Mouse (Mus musculus) kidney, adult 18-20 months (tissue): Measurements from ENCODE around the gene Trim59.
A peak's percentile ranks its signal among the peaks of the same experiment; 100 is the strongest.
"Not testable (repeated sequence)": the region's sequence is repeated elsewhere in the genome, so short reads cannot be mapped to it uniquely, and the experiment has no call there.

Source experiments
- DNase-seq: peaks from one replicate; pipeline ENCODE4 v3.0.0; 2021

Gene Trim59

GRCm38 (mm10) chr3:69044645-69045399, at the start of gene Trim59:
Trim59 (minus strand) TSS chr3:69044755.
- DNase-seq: peak; percentile 93

- DNase-seq: no peak
These were observed 19.4 kb upstream of the Trim59 start for GRCm38 (mm10) chr3:69064005-69064404.

DNA sequence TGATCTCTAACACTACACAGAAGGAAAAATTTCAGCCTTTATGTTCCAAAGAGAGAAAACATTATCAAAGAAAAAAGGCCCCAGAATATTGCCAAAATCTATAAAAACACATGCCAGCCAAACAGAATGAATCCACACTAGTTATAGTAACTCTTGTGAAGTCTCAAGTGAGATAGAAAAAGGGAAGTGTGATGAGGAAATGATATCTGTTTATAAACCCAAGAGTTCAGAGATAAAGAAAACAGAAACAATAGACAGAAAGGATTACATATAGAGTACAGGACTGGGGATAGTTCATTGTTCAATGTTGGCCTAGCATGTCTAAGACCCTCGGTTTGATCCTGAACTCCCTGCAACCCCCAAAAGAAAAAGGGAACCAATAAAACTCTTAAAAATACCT, 18.2 kb upstream of the Trim59 start:
- no peak for DNase-seq

- DNase-seq: no peak
These were observed 16.1 kb upstream of the Trim59 start for GRCm38 (mm10) chr3:69060672-69061071.

DNA sequence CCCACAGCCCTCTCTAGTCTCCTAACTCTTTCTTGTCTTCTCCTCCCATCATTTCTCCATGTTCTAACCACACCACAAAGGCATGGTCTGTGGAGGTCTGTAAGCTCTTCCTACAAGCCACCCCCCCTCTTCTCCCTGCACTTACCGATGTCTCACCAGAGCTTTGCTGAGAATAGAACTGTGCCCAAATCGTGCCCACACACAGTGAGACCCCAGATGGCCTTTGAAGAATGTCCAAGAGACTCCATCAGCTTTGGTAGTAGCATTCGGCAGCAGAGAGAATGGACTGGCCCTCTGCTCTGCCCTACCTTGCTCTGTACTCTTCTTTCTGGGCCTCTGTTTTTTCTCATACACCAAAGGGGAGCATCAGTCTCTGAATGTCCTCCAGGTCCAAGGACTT, 11.3 kb upstream of the Trim59 start:
- DNase-seq: no peak

- DNase-seq: no peak
These were observed 10.3 kb upstream of the Trim59 start for GRCm38 (mm10) chr3:69054760-69055432.

- DNase-seq: no peak
These were observed 7.3 kb upstream of the Trim59 start for GRCm38 (mm10) chr3:69051894-69052293.

DNA sequence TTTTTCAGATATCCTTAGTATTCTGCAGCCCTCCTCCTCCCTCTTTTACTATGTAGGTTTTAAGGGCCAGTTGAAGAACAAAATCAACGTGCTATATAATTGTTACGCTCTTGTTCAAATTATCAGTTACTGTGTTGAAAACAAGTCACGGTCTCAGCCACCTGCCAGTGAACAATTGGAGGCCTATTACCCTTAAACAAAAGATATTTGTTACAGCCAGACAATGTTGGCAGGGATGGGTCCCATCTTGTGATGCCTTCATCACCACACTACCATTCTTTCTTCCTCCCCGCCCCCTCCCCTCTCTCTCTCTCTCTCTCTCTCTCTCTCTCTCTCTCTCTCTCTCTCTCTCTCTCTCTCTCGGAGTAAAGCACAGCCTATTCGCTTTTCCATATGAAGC, 4.5 kb upstream of the Trim59 start:
- DNase-seq: no peak

GRCm38 (mm10) chr3:69047684-69048083, 3.1 kb upstream of the Trim59 start:
- no peak for DNase-seq

- no peak for DNase-seq
These were observed 2.0 kb upstream of the Trim59 start for GRCm38 (mm10) chr3:69046509-69046908.

DNA sequence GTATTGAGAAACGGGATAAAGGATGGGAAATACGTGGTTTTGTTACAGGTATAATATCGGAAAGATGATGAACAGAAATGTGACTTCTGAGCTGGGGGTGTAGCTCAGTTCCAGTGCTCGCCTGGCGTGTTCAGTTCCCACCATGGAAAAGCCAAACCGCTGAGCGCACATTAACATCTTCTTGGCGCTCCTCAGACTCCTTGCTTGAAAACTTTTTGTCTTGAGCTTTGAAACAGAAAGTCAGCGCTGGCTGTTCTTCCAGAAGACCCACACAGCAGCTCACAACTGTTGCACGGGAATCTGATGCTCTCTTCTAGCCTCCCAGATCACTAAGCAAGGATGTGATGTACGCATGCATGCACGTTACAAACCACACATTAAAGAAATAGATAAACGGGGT, 1.2 kb upstream of the Trim59 start:
- no peak for DNase-seq

DNA sequence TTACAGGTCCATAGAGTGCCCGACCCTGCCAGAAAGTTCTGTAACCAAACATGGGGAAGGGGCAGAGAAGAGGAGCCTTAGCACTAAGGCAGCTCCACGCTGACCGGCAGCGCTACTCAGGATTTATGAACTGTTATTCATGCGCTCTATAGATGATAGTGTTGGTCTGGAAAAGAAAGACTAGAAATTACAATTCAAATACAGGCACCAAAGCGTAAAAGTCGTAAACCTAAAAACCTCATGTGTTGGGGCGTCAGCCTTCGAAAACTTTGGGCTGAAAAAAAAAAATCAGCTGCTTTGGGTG, 797 bp upstream of the Trim59 start:
- no peak for DNase-seq

DNA sequence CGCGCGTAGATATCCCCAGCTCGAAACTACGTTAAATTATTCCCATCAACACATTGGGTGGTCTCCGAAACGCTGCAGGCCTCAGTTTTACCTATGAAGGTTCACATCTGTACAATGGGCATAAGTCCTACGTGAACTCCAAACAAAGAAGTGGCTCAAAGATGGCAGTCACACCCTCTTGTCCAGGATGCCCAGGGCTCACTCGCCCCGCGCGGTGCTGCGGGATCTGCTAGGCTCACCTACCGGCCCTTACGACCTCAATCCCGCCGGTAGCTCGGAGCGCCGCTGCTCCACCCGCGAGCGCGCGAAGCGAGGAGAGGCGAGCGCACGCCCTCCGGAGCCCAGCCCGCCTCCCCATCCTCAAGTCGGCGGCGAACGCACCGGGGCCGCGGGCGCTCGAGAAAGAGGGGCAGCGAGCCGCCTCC, 376 bp downstream of the Trim59 start:
- no peak for DNase-seq

GRCm38 (mm10) chr3:69041298-69041697, 3.3 kb downstream of the Trim59 start:
- DNase-seq: no peak

DNA sequence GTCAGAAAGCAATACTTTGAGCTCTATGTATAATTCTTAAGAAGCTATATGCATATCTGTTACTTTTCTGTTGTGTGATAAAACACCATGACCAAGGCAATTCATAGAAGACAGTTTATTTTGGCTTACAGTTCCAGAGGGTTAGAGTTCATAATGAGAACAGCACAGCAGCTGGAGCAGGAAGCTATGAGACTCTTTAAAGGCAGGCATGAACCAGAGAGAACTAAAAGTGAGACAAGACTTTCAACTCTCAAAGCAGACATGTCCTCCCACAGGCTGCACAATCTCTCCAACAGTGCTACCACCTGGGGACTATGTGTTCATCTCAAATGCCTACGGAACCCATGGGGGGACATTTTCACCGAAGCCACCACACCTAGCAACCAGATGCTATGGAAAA, 4.5 kb downstream of the Trim59 start:
- DNase-seq: no peak

GRCm38 (mm10) chr3:69026133-69026783, 18.3 kb downstream of the Trim59 start:
- no peak for DNase-seq

DNA sequence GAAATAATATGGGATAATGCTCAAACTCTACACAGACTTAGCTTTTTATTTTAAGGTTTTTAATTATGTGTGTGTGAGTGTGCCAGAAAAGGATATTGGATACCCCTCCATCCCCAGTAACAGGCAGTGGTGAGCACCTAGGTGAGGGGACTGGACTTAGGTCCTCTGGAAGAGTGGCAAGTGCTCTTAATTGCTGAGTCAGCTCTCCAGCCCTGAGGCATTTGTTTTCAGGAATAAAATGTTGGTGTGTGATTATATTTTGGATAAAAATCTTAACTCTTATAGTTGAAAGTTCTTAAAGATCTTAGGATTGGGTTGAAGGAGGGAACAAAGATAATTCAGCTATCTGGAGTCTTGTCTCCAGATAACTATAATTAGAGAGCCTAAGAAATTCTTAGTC, 23.8 kb downstream of the Trim59 start:
- no peak for DNase-seq

- DNase-seq: no peak
These were observed 24.3 kb downstream of the Trim59 start for GRCm38 (mm10) chr3:69020285-69020684.

DNA sequence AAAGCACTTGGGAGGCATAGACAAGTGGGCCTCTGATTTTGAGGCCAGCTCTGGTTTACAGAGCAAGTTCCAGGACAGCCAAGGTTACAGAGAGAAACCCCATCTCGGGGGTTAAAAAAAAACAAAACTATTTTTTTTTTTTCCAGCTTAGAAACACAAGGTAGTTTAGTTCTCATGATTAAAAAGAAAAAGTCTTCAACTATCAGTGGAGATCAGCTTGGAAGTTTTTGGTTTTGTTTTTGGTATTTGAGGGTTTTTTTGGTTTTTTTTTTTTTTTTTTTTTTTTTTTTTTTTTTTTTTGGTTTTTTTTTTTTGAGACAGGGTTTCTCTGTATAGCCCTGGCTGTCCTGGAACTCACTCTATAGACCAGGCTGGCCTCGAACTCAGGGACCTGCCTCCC, 25.9 kb downstream of the Trim59 start:
- not testable (repeated sequence) for DNase-seq

GRCm38 (mm10) chr3:69017181-69017580, 27.4 kb downstream of the Trim59 start:
- no peak for DNase-seq

GRCm38 (mm10) chr3:69008873-69009272, 35.7 kb downstream of the Trim59 start:
- no peak for DNase-seq

GRCm38 (mm10) chr3:69006246-69006760, 38.3 kb downstream of the Trim59 start:
- DNase-seq: no peak

DNA sequence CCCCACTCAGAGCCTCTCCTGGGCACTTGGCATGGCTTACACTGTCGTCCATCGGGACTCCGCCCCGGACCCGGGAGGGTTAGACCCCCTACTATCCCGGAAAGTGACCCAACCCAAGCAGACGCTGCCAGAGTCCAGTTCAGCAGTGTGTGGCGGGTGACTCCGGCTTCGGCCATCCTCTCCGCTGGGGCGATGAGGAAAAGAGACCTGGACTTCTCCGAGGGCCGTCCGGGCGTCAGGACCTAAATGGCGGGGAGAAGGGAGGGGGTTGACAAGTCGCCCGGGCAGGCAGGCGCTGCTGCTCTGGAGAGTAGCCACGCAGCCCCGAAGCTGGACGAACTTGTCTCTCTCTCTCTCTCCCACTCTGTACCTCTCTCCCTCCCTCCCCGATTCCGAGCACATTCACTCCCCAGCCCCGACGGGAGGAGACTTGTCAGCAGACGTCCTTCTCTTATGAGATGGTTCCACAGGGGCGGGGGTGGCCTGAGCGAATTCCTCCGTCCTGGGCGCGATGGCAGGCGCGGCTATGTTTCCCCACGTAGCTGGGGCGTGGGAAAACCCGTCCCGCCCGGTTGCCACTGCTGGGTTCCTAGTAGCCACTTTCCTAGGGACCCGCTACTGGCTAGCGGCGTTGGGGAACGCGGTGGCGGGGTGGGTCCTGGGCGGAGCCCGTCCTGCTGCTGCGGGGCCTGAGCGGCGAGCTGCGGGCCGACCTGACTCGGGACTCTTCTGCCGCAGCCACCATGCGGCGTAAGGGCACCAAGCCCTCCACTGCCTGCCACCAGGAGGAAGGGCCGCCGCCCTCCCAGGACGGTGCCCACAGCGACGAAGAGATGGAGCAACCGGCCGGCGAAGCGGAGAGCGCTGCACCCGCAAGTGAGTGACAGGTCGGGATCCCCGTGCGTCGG, 39.0 kb downstream of the Trim59 start:
- DNase-seq: peak; percentile 56
